Mouse (Mus musculus): ENCODE measurements around the gene Fcgr1.
"Not testable (repeated sequence)": the region's sequence is repeated elsewhere in the genome, so short reads cannot be mapped to it uniquely, and the experiment has no call there.

The Fcgr1 gene

DNA sequence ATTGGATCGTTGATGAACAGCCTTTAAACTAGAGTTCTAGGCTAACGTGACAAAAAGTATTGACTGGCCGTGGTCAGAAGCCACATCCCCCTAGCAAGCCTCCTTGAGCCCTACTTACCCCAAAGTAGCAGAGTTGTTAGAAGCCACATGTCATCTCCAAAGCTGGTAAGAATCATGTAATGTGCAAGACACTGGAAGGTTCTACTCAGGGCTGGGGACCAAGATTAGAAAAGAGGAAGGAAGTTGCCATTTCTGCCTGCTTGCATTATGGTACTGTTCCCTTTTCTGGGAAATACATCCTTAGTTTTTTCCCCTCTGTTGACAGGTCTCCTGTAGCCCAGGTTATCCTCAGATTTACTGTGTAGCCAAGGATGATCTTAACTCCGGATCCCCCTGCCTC is at the start of gene Fcgr1:
Gene Fcgr1, minus strand, starts transcription at position 183 of the 400 bp plus-strand sequence.
- DNase-seq, result no peak

DNA sequence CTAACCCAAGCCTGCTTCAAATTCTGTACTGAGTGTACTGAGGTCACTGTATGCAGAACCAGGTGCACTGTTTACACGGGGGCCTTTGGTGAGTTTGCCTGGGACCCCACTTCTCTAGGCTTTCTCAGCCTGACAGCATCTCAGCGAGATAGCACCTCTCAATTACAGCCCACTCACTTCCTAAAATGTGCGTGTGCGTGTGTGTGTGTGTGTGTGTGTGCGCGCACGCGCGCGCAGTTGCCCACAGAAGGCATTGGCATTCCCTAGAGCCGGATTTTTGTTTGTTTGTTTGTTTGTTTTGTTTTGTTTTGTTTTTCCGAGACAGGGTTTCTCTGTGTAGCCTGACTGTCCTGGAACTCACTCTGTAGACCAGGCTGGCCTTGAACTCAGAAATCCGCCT is 48.9 kb upstream of the Fcgr1 start:
- not testable (repeated sequence) for DNase-seq

DNA sequence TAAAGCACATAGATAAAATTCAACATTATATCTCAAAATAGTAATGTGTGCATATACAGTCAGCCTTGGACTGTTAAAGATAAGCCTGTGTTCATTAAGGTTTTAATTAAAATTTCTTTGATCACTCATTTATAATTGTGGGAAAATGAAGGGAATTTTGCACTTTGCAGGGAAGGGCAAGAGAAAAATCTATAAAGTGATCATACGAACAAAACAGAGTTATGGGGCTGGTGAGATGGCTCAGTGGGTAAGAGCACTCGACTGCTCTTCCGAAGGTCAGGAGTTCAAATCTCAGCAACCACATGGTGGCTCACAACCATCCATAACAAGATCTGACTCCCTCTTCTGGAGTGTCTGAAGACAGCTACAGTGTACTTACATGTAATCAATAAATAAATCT is 48.3 kb upstream of the Fcgr1 start:
- not testable (repeated sequence) for DNase-seq

DNA sequence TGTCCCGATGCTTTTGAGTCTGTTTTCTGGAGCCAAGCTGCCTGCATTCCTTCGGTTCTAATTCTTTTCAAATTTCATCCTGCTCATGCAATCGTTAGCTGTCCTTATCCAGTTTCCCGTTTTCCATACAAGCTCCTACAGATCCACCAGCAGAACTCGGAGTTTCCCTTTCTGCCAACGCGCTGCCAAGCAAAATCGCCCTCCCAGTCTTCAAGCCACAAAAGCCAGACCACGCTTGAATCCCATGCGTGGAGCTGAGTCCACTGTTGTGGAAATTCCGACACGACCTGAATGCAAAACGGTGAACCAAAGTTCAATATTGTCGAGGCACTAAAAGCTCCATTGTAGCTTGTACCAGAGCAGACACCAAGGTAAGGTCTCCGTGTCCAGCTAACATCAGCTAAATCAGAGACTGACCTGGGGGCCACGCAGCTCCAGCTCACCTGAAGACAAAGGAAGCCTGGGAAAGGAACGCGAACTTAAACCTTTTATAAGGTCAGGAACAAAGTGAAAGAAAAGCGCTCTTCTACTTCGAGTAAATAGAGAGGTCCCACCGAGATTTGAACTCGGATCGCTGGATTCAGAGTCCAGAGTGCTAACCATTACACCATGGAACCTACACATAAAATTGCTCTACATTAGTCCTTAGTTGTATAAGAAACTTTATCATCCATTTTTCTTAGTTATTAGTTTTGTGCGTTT is 47.0 kb upstream of the Fcgr1 start:
- DNase-seq, result peak; percentile 62

DNA sequence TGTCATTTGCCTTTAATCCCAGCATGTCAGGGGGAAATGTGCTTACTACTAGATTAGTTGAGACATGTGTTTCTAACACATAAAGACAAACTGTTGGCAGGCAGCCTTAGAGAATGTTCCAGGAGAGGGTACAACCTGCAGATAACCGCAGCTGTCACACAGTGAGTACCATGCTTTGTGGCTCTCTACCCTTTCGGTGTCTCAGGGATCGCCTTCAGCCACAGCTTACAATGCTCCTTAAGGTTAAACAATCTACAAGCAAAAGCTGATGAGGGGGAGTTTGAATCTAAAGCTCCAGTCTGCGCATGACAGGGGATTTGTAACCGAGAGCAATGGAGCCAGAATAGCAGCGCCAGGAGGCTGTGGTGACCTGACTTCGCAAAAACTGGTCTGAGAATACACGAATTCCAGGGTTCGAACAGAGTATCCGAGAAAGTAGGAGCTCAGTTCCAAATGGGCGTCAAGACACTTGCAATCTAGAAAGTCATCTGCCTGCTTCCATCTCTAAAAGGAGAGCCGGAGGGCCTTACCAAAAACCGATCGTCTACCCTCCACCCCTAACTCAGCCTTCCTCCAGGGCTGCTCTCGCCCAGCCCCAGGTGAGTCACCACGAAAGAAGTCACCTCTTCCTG is 45.2 kb upstream of the Fcgr1 start:
- no peak for DNase-seq

DNA sequence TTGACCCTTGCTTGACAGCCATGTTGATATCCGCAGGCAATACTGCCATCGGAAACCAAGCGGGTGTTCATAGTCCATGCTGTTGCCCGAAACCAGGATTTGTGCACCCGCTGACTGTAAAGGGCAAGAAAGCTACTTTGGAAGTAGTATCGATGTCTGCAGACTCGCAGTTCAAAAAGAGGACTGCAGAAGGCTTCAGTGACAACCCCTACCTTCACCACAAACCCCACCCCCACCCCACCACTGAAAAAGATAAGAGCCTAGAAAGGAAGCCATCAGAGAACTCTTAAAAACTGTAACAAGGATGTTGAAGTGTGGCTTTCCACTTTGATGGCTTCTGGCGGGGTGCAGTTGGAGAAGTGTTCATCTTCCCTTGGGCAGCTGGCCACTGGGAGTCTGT is 44.3 kb upstream of the Fcgr1 start:
- no peak for DNase-seq

DNA sequence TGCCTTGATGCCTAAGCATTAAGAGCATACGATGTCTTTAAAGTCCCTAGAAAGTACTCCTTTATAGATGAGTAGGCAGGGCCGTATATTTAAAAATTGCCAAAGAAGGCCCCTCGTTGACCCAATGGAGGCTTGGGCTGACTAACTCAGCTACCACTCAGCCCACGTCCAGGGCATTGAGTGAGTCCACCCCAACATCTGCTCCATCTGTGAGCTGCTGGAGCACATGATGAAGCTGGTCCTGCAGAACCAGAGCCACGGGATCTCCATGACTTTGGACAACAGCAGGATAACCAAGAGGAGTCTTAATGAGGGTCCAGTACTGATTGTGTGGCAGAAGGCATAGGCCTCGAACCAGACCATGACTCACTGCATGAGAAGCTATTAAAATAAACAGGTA is 43.5 kb upstream of the Fcgr1 start:
- DNase-seq, result no peak

DNA sequence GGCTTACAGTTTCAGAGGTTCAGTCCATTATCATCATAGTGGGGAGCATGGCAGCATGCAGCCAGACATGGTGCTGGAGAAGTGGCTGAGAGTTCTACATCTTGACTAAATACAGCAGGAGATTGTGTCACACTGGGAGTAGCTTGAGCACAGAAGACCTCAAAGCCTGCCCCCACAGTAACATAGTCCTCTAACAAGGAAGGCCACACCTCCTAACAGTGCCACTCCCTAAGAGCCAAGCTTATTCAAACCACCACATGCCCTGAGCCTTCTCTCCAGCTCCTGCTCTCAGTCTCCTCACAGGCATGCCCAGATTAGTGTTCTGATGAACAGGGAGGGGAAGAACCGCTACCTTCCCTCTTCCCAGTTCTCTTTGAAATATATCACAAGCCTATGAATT is 42.9 kb upstream of the Fcgr1 start:
- no peak for DNase-seq

DNA sequence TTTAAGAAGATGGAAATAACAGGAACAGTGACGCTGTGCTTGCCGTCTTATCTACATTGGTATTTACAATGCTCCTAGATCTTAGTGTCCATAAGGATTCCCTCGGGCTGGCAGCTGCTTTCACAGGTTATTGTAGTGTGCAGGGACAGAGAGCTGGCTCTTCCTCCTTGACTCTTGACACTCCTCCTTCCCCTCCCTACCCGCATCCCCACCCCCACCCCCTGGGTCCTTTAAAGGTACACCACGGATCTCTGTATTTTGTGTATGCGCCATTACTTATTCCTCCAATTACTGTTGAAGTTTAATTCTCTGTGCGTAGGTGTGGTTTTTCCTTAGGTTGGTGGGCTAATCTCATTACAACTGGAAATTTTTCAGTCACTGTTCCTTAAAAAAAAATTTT is 41.8 kb upstream of the Fcgr1 start:
- DNase-seq, result no peak

DNA sequence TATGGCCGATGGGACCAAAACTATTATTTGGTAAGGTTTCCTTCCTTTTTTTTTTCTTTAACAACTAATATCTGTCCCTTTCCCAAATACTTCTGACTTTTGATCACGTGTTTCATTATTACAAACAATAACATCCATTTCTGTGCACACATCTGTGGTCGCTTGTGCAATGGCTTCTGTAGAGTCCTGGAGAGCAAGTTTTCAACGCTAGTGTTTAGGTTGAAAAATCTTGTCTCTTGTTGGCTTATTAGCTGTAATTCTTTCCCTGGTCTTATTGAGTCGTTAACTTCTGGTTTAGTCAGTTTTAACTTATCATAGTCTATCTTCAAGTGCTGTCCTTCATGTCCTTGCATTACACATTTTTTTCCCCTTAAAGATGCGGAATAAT is 41.4 kb upstream of the Fcgr1 start:
- no peak for DNase-seq

DNA sequence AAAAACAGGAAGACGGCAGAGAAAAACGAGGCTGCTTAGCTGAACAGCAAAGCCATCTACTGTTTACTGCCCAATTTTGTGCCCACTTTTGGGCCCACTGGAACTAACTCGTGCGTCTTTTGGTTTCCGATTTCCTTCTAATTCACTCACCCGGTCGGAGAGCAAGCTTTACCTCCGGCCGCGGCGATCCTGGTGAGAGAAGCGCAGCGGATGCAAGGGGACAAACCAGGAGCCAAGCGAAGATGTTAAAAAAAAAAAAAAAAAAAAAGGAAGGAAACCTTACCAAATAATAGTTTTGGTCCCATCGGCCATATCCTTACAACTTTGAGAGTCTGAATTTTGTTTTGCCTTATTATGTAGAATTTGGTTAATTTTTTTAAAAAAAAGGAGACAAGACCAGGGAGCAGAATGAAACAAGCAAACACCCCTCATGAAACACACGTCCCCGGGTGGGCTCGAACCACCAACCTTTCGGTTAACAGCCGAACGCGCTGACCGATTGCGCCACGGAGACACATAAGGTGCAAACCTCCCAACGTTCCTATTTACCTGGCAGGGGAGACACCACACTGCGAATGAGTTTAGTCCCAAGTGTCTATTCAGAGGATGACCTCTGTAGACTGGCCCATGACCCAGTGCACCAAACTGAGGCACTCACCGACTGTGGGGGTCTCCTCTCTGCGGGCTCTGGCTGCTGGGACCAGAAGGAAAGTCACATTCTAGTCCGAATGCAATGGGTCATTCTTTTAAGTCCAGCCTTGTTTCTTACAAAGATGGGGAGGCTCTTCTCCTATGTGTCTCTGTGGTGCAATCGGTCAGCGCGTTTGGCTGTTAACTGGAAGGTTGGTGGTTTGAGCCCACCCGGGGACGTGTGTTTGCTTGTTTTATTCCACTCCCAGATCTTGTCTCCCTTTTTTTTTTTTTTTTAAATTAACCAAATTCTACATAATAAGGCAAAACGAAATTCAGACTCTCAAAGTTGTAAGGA is 40.7 kb upstream of the Fcgr1 start:
- DNase-seq, result peak; percentile 59

DNA sequence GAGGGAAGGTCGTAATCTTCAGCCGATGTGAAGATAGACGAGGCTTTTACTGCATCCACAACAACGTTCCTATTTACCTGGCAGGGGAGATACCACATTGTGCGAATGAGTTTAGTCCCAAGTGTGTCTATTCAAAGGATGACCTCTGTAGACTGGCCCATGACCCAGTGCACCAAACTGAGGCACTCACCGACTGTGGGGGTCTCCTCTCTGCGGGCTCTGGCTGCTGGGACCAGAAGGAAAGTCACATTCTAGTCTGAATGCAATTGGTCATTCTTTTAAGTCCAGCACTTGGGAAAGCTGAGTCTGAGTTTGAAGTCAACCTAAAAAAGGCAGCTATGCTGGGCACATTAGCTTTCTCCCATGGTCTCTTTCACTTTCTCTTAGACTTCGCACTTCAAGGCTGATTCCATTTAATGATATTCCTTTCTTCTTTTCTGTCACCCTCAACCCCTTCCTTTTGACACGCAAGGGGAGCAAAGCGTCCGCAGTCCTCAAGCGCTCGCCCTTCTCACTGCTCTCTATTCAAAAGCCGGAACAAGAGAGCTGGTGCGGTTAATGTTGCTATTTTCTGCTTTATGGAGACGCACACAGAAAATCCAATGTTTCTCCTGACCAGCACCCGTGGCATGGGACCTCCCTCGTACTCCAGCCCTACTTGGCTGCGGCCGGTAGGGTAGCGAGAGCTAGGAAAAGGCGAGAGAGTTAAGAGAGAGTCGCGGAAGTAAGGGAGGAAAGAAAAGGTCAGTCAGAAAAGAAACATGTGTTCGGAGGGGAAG is 39.8 kb upstream of the Fcgr1 start:
- no peak for DNase-seq

DNA sequence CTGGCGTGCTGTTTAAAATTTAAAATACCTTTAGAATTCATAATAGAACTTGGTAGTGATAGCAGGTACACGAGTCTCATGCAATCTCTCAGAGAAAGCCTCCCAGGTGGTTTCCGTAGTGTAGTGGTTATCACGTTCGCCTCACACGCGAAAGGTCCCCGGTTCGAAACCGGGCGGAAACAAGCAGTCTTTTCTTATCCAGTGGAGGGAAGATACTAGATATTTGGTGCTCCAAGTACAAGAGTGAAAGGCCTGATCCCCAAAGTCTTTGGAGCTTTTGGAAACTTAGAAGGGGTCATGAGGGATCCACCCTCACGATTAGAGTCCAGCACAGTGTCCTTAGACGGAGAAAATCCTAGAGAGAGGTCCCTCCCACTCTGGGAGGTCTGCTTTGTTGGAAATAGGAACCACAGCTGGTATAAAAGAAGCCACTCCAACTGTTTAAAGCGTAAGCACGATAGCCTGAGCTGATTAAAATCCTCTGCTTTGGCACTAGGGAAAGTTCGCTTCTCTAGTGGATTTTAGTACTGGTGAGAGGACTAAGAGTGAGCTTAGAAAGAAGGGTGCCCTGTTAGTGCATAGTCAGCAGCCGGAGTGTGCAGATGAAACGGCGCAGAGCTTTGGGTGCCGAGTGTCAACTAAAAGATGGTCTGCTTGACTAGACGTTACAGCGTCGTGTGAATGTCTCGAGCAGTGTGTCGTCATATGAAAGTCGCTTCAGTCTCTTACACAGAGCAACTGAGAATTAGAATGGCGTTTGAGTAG is 39.0 kb upstream of the Fcgr1 start:
- peak; percentile 75 for DNase-seq

DNA sequence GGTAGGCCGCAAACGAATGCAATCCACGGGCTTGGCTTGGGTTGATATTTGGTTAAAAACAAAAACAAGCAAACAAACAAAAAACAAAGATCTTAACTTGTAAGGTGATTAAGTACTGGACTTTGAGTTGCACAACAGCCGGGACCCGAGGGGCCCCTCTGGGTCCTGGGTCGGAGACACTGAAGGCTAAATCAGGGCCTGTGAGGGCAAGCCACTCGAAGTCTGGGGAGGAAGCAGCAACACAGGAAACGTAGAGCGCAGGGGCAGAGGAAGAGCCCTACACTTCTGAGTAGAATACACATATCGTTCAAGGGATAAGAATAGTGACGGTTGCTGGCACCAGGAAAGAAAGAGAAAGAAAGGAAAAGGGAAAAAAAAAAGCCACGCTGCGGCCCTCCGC is 38.2 kb upstream of the Fcgr1 start:
- no peak for DNase-seq

DNA sequence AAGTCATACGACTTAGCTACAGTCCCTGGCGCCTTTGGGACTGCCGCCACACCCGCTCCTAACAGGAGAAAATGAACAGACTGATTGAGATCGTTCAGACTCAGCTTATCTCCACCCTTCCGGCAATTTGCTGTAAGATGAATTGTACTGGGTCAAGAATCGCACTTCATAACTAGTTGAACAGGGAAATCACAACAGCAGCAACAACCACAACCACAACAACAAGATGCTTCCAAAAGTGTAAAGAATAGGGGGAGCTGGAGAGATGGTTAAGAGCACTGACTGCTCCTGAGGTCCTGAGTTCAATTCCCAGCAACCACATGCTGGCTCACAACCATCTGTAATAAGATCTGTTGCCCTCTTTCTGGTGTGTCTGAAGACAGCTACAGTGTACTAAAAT is 37.7 kb upstream of the Fcgr1 start:
- no peak for DNase-seq

DNA sequence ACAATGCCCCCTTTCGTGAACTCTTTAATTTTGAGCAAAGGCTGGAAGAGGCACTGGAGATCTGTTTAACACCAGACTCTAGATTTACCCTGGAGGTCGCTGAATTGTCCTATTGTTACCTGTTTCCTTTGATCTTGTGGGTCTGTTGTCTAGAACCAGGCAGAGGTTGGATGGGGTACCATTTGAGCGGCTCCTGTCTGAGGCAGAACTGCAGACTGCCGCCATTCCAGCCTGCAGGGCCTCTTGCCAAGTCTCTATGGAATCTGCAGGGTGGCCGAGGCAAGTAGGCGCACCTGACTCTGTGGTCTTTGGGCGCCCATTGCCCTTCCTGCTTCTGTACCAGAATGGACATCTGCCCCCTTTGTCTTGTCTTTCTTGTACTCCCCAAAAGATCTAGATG is 36.8 kb upstream of the Fcgr1 start:
- no peak for DNase-seq

DNA sequence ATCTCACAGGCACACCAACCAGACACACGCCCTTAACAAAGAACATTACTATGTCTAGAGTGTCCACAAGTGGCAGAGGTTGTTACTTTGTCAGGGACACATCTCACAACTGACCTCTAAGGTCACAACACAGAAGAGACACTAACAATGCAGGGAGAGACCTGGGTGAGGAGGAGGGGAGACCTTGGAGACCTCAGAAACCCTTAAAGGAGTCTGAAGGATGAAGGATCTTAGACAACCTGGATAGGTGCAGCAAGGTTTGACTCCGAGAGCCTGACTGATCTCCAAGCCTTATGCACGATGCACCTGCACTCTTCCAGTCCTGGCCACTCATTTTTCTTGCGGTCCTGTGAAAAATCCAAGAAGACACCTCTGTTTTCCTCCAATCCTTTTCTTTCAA is 36.4 kb upstream of the Fcgr1 start:
- no peak for DNase-seq

DNA sequence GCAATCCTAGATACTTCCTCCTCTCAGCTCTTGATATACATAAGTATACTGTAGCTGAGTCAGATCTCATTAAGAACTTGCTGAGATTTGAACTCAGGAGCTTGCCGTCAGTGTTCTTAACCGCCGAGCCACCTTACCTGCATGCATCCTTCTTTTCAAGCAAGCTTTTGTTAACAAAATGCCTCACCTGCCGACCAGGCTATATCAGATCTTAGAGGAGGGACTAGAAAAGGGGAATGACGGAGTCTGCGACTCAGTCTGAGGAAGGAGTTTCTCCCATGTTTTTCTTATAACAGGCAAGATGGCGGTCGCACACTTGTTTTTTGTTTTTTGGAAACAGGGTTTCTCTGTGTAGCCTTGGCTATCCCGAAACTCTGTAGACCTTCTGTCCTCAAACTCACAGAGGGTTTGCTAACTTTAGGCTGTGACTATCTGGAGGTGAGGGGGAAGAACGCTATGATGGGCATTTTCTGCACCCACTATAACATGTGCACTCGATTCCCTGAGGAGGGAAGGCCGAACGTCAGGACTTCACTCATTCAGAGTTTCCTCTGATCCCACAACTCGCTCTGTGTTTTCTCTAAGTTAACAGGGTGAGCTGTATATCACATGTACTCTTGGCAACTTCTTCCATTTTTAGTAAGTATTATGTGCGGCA is 35.1 kb upstream of the Fcgr1 start:
- DNase-seq, result no peak

DNA sequence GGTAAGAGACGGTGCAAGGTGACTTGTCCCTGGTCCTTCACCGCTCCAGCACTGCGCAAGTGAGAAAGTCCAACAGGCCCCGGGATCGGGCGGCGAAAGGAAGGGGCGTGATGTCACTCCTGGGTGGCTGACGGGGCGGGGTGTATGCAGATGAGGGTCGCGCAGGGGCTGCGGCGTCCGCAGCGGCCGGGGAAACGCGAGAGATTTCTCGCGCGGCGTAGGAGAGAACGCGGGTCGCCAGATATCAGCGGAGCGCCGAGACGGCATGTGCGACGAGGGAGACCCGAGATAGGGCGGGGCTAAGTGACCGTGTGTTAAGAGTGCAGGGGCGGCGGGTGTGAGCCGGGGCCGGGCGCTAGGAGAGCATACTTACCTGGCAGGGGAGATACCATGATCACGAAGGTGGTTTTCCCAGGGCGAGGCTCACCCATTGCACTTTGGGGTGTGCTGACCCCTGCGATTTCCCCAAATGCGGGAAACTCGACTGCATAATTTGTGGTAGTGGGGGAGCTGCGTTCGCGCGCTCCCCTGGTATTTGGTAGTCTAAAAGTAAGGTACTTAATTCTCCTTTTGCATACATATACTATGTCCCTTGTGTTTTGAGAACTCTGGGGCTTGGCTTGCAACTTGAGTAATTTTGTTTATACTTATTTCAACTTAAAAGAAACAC is 34.4 kb upstream of the Fcgr1 start:
- peak; percentile 54 for DNase-seq

DNA sequence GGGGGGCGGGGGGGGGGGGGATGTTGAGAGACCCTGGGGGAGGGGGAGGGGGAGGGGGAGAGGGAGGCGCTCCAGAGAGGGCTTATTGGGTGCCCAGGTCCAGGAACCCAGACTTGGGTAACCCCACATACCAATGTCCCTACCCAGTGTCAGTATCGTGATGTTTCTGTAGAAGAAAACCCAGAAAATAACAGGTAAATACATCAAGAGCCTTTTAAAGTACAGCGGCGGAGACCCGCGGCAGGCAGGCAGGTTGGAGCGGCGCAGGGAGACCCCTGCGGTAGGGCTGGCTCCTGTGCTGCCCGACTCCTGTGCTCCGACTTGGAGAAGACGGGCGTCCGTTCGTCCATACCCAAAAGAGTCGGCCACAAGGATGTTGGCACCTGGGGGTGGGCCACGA is 33.9 kb upstream of the Fcgr1 start:
- no peak for DNase-seq

DNA sequence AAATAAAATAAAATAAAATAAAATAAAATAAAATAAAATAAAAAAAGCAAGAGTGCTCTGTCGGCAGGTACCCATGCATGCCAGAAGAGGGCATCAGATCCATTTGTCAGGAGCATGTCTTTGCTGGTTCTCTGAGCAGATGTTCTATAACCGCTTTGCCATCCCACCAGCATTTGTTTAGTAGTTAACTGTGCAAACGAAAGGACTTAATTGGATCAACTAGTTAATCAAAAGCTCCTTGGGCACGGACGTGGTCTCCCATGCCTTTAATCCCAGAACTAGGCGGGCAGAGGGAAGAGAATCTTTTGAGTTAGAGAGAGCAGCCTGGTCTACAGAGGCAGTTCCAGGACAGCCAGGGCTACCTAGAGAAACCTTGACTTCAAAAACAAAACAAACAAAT is 33.4 kb upstream of the Fcgr1 start:
- no peak for DNase-seq
